Mouse (Mus musculus): Measurements from ENCODE around the gene Wdr45b.
"Not testable (repeated sequence)": the region's sequence is repeated elsewhere in the genome, so short reads cannot be mapped to it uniquely, and the experiment has no call there.

The Wdr45b gene

GRCm38 (mm10) chr11:121328206-121328605 lies 26.0 kb downstream of the Wdr45b start:
- DNase-seq (ENCODE audit: low spot score) = no peak

- DNase-seq (ENCODE audit: low spot score) = peak; percentile 12
Observed at GRCm38 (mm10) chr11:121326681-121327080, 27.6 kb downstream of the Wdr45b start.

- peak; percentile 50 for DNase-seq (ENCODE audit: low spot score)
Observed at GRCm38 (mm10) chr11:121326034-121326433, 28.2 kb downstream of the Wdr45b start.

GRCm38 (mm10) chr11:121307712-121308111 lies 46.5 kb downstream of the Wdr45b start:
- not testable (repeated sequence) for DNase-seq (ENCODE audit: low spot score)

- DNase-seq (ENCODE audit: low spot score) = no peak
Observed at GRCm38 (mm10) chr11:121306608-121307007, 47.6 kb downstream of the Wdr45b start.

- no peak for DNase-seq (ENCODE audit: low spot score)
Observed at GRCm38 (mm10) chr11:121305371-121305770, 48.9 kb downstream of the Wdr45b start.

- no peak for DNase-seq (ENCODE audit: low spot score)
Observed at GRCm38 (mm10) chr11:121300265-121300664, 54.0 kb downstream of the Wdr45b start.

GRCm38 (mm10) chr11:121298493-121298892 lies 55.8 kb downstream of the Wdr45b start:
- DNase-seq (ENCODE audit: low spot score) = no peak

- DNase-seq (ENCODE audit: low spot score) = no peak
Observed at GRCm38 (mm10) chr11:121294771-121295170, 59.5 kb downstream of the Wdr45b start.

- peak; percentile 43 for DNase-seq (ENCODE audit: low spot score)
Observed at GRCm38 (mm10) chr11:121289859-121290258, 64.4 kb downstream of the Wdr45b start.

- peak; percentile 36 for DNase-seq (ENCODE audit: low spot score)
Observed at GRCm38 (mm10) chr11:121282911-121283310, 71.3 kb downstream of the Wdr45b start.

GRCm38 (mm10) chr11:121278011-121278410 lies 76.2 kb downstream of the Wdr45b start:
- no peak for DNase-seq (ENCODE audit: low spot score)

GRCm38 (mm10) chr11:121277516-121277915 lies 76.7 kb downstream of the Wdr45b start:
- DNase-seq (ENCODE audit: low spot score) = no peak
